Mouse (Mus musculus): Measurements from ENCODE around the gene Vac14.
"Not testable (repeated sequence)": the region's sequence is repeated elsewhere in the genome, so short reads cannot be mapped to it uniquely, and the experiment has no call there.

The Vac14 gene

GRCm38 (mm10) chr8:110648577-110648976, 30.2 kb downstream of the Vac14 start:
- no peak for DNase-seq (ENCODE audit: low read depth, low spot score)

DNA sequence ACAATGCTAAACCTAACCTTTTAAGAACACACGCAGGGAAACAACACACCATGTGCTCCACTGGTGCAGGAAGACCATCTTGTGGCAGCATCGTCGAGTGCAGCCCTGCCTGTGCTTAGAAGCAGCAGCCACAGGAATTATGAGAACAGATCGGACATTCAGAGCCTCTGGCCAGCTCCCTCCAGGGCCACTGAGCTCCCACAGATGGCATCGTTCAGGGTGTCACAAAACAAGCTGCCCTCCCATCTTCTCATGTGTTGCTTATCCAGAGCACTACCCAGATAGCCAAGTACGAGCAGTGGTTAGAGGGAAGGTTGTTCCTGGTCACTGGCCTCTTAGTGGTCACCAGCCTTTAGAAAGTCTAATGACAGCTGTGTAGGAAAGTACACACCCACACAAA, 30.9 kb downstream of the Vac14 start:
- DNase-seq (ENCODE audit: low read depth, low spot score), result no peak

DNA sequence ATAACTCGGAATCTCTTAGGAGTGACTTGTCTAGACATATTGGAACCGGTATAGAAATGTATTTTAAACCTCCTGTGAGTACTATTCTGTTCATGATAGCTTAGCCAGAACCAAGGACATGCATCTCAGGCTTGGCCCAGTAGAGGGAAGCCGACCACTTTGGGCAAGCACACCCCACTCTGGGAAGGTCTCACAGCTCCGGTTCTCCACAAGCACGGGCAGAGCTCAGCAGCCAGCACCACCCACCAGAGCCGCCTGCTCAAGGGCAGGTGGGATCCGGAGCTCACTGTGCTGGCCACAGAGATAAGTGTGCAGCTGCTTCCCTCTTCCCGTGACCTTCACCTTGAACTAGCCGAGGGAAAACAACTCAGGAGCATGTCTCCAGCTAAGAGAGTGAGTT, 32.5 kb downstream of the Vac14 start:
- DNase-seq (ENCODE audit: low read depth, low spot score), result no peak

DNA sequence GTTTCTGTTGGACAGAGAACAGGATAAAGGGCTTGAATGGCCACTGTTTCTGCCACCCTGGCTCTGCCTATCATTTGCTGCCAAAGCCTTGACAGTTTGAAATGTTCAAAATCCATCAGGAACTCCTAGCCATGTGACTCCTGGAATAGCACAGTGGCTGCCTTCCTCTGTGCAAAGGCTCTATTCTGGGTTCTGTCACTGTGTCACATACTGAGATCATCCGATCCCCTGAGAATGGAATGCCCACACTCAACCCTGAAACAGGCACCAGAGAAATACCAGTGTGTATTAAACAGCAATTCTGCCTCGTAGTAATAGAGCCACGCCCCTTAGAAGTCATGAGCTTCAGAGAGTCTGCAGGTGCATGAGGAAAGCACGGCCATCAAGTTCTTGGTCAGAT, 33.5 kb downstream of the Vac14 start:
- DNase-seq (ENCODE audit: low read depth, low spot score), result no peak

GRCm38 (mm10) chr8:110654075-110655060, 36.0 kb downstream of the Vac14 start:
- no peak for DNase-seq (ENCODE audit: low read depth, low spot score)

DNA sequence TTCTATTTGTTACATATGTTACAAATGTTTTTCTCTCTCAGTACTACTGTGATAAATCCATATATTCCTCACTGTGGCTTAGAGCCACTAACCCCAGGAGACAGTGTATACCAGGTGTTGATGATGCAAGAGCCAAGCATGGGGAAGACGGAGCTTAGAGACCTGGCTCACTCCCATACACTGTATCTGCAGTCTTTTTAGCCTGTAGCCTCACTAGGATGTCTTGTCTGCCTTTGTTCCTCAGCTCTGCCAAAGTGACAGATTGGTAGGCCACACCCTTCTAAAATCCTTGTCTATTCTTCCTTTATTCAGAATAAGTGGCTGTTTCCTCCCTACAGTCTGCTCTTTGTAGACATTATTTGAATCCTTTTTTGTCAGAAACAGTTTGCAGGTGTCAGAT, 37.4 kb downstream of the Vac14 start:
- no peak for DNase-seq (ENCODE audit: low read depth, low spot score)

DNA sequence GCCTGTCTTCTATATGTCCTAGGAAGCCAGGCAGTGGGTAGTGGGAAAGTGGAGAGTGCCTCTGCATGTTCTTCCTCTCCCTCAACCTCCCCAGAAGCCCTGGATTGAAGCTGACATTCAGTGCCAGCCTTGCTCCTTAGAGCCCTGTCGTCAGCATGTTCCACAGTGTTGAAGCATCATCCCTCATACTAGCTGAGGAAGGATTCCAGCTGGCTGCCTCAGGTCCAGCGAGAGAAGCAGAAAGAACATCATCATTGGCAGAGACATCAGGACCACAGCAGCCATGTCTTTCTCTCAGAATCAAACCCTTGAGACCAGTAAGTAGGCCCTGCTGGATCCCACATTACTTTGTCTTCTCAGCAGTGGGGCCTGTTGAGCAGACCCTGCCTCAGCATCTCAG, 39.3 kb downstream of the Vac14 start:
- no peak for DNase-seq (ENCODE audit: low read depth, low spot score)

GRCm38 (mm10) chr8:110660121-110660520, 41.7 kb downstream of the Vac14 start:
- no peak for DNase-seq (ENCODE audit: low read depth, low spot score)

GRCm38 (mm10) chr8:110662545-110662944, 44.2 kb downstream of the Vac14 start:
- no peak for DNase-seq (ENCODE audit: low read depth, low spot score)

DNA sequence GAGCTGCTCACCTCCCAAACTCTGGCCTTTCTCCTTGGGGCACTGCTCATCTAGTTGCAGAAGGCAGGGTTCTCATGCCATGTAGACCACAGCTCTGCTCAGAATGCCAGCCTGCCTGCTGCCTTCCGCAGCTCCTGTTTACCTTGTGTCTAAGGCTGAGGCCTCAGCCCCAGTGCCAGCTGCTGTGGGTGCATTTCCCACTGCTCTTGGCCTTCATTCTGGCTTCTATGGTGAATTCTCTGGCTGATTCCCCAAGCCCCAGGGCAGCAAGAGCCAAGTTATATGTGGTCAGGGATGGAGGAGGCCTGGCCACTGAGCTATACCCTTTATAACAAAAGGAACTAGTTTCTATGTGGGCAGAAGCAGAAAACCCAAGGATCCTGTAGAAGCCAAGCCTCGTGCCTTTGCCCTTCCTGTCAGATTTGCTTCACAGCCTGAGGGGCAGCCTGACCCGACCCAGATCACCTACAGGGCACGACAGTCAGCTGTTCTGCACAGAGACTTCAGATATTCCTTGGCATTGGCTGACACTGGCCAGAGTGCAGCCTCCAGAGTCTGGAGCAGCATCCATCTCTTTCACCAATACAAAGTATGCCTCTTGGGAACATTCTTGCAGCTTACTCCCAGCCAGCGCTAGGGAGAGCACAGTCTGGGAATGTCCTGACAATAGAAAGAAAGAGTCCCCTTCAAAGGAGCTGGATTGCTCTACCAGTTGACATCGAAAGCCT, 44.8 kb downstream of the Vac14 start:
- no peak for DNase-seq (ENCODE audit: low read depth, low spot score)

DNA sequence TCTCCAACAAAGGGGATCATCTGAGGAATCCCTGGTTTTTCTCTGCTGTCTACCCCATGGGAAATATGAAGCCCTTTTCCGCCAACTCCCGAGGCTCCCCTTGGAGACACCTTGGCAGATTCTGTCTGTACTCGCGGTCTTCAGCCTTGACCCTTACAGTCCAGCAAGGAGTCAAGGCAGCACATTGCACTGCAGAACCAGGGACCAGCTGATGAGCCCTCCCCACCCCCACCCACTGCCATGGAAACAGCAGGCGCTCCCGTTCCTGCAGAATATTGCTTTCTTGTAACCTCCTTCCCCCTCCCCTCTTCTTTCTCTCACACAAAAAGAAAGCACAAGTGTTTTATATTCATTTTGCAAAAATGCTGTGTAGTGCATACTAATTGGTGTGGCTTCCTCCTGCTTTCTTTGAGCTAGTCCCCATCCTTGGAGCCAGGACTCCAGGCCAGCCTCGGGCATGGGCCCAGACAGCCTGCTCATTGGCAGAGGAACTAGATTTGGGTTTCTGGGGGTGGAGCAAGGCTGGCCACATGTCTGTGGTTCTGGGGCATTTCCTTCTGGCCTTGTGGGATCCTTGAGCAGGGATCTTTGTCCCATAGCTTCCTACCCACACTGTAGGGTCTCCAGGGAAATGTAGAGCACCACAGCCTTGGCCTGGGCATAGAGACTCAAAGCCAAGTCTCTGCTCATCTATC, 46.0 kb downstream of the Vac14 start:
- no peak for DNase-seq (ENCODE audit: low read depth, low spot score)

DNA sequence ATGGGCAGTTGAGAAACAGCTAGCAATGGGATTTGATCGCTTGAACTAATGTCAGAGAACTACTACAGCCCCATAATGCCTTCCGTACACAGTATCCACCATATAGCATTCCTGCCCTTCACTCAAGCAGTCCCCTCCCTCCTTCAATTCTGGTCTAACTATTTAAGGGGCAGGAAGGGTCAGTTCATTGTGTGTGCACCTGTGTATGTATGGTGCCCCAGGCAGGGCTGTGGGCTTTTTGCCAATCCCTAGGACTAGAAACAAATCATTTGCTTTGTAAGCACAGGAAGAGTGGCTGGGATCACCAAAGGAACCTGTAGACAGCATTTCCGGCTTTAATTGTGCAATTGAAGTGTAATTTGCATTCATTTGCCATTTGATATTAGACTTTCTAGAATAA, 46.6 kb downstream of the Vac14 start:
- DNase-seq (ENCODE audit: low read depth, low spot score), result no peak

DNA sequence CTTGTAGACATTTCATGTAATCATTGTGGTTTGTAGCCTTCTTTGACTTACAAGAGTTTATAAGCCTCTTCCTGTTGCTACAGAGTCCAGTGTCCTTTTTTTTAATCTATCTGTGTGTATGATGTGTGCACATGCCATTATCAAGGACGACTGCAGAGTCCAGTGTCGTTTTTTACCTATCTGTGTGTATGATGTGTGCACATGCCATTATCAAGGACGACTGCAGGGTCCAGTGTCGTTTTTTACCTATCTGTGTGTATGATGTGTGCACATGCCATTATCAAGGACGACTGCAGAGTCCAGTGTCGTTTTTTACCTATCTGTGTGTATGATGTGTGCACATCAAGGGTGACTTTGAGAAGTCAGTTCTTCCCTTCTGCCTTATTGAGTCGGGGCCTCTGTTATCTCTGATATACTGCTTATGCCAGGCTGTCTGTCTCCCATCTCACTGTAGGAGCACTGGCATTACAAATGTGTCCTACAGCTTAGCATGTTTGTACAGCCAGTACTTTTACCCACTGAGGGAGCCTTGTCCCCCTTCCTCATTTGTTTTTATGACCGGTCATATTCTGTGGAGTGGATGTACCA, 49.3 kb downstream of the Vac14 start:
- not testable (repeated sequence) for DNase-seq (ENCODE audit: low read depth, low spot score)

DNA sequence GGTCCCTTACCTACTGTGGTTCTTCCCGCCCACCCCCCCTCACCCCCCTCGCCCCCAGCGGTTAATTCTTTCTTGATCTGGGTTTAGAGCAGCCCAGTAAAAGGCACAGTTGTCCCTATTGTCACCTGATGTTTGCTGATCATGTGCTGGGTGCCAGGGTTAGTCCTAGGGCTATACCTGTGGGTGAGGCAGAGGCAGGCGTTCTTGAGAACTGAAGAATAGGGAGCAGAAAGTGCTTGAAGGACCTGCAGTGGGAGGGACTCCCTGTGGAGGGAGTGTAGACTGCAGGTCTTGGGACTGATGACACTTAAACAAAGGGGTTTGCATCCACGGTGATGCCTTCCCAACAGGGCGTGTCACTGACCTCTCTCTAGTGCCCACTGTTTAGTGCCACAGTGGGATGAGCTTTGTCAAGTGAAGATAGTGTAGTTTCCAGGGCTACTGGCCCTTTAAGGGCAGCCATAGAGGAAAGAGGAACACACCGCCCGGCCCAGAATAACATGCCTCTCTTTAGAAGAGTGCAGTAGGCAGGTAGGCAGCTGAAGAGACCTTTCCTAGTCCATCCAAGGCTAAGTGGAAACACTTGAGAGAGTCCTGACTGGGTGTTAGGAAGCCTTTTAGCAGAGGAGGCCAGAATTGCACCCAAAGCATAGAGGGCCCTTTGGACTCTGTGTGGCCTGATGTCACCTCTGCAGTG, 51.7 kb downstream of the Vac14 start:
- no peak for DNase-seq (ENCODE audit: low read depth, low spot score)

DNA sequence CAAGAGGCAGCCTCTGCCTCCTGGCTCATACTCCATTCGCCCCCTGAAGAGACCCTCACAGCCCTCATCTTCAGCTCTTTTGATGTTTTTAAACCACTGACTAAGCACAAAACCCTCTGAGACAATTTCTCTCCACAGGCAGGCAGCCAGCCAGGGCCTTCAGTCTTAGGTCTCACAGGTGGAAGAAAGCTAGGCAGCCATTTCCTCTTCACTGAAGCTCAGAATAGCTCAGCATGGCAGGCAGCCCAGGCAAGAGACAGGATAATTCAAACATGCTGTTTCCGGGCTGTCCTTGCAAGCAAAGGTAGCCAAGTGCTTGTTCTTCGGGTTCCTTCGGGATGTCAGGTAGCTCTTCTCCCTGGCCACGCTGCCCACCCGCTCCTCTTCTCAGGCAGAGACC, 52.9 kb downstream of the Vac14 start:
- no peak for DNase-seq (ENCODE audit: low read depth, low spot score)

- no peak for DNase-seq (ENCODE audit: low read depth, low spot score)
Measured at GRCm38 (mm10) chr8:110672133-110672532, 53.7 kb downstream of the Vac14 start.

- no peak for DNase-seq (ENCODE audit: low read depth, low spot score)
Measured at GRCm38 (mm10) chr8:110673168-110673567, 54.8 kb downstream of the Vac14 start.

DNA sequence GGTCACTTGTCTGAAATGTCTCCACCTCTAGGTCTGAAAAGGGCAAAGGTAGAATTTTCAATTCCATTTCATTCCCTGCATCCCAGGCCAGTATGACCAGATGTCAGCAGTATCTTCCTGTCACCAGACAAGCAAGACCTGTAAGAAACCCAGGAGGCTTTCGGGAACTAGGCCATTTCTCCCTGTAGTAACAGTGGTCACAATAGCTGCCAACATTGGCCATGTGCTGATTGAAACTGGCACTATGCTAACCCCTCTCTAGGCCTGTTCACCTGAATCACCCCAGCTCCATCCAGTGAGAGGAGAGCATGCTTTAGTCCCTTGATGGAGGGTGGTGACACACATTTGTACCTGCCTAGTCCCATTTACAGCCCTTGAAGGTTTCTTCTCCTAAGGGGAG, 56.2 kb downstream of the Vac14 start:
- no peak for DNase-seq (ENCODE audit: low read depth, low spot score)

DNA sequence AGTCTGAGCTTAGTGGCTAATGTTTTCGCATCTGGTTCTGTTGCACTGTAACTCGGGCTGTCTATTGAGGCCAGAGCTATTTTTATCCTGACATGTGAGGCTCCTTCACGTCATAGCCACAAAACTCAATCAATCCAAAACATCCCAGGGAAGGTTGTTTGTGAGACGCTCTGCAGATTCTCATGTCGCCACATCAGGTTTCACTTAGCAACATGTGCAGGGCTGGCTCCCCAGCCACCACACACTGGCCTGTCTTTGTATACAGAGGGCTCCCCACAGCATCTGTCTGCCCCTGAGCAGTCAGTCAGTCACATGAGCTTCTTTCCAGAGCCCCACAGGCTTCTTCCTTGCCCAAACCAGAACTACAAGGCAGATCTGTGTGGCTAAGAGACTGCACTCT, 58.3 kb downstream of the Vac14 start:
- DNase-seq (ENCODE audit: low read depth, low spot score), result peak; percentile 23

DNA sequence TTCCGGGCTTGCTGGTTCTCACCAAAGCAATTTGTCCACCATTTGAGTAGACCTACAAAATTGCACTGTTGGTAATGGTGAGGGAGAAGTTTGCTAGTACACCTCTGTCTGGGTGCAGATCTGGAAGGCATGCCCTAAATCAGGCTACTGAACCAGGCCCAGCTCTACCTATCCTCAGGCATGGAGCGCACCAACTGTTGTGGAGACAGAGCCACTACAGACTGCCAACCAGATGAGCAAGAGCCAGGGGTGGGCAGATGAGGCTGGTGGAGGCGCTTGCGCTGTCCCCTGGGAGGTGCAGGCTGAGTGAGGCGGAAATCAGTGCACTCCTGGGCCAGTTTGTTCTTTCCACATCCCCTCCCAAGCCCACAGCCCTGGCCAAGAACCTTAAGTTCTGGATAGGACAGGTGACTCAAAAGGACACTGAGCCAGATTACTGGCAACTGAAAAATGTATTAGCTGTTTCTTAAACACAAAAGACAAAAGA, 58.8 kb downstream of the Vac14 start:
- DNase-seq (ENCODE audit: low read depth, low spot score), result no peak

- no peak for DNase-seq (ENCODE audit: low read depth, low spot score)
Measured at GRCm38 (mm10) chr8:110678989-110679388, 60.6 kb downstream of the Vac14 start.

All from embryo, embryonic 11.5 days (tissue).